In the genomic region with DNA sequence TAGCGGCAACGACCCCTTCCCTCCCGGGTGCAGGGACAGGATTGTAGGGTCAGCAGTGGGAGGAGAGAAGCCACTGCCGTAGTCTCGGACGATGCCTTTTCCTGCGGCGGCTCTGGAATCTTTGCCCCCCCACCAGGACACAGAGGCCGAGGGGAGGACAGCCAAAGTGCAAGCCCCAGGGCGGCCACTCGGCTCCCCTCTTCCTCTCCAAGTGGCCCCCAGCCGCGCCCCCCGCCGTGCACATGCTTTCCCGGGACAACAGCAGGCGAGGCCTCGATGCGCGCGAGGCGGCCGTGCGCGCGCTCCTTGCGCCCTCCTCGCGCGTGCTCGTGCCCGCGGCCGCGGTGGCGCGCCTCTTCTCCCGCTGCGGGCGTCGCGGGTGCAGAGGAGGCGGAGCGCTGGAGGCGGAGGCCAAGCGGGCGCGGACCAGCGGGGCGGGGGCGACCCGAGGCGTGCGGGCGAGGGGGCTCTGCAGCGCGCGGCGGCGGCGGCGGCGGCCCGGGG, we compare ENCODE assay signal across 8 mouse cellular contexts.
DNase-seq lines count a peak whose midpoint lies in the region; ATAC-seq and TF ChIP-seq lines count a peak whose summit lies in the region.

No protein-coding gene starts in this region.

- H3K4me2 ChIP-seq in hindbrain, embryonic 16.5 days (ENCODE audit: low read length): peak overlapping the region; percentile 80

- H3K27ac ChIP-seq in gastrocnemius, adult 2 months: peak overlapping the region; percentile 77
- peak overlapping the region; percentile 94 for H3K27ac ChIP-seq in hindbrain, embryonic 16.5 days (ENCODE audit: low read depth, low read length)

- peaks cover 19% of the 10 kb centered on the region for H3K4me1 ChIP-seq in hindbrain, embryonic 16.5 days (ENCODE audit: control insufficient read depth, insufficient read depth, low read depth, low read length)

- peak overlapping the region; percentile 91 for H3K4me3 ChIP-seq in gastrocnemius, adult 2 months
- peak overlapping the region; percentile 94 for H3K4me3 ChIP-seq in hindbrain, embryonic 16.5 days (ENCODE audit: low read length)

- WGBS in hindbrain, embryonic 16.5 days: under 1% methylated on average over 37 of the region's 64 CpGs

- peak overlapping the region; percentile 94 for H3K9ac ChIP-seq in hindbrain, embryonic 16.5 days (ENCODE audit: low read depth, low read length)

- H3K27me3 ChIP-seq in hindbrain, embryonic 16.5 days (replicated peaks; ENCODE audit: control insufficient read depth, insufficient read depth, low read length): no peaks in the 10 kb centered on the region

- TF ChIP-seq CTCF in gastrocnemius, adult 2 months (IDR thresholded peaks at IDR 0.05): no peak

- no peaks in the 10 kb centered on the region for H3K36me3 ChIP-seq in hindbrain, embryonic 16.5 days (ENCODE audit: control insufficient read depth, insufficient read depth, low read length)

- ATAC-seq in hindbrain, embryonic 16.5 days: peak; percentile 91
- peak; percentile 73 for ATAC-seq in megakaryocyte, adult 5-6 weeks (ENCODE audit: poor library complexity, severe bottlenecking)

- intact Hi-C loops in gastrocnemius, adult 2 months (cut with DNase I): no loop called here

- peak; percentile 91 for DNase-seq in ZHBTc4 (ENCODE audit: low read depth, low spot score)
- DNase-seq in cerebellum, postnatal 25 days: peak; percentile 53 to 74
- DNase-seq in gastrocnemius, adult 2 months: peak; percentile 91
- DNase-seq in left cerebral cortex, adult 8-10 months (ENCODE audit: low spot score in 2 of 2): peak; percentile 66 to 68
- peak; percentile 89 to 92 for DNase-seq in right cerebral cortex, postnatal 10 days (ENCODE audit: low spot score in 2 of 2)
- DNase-seq in urinary bladder, postnatal 36 days (ENCODE audit: low spot score in 2 of 2): peak; percentile 70 to 78

- H3K9me3 ChIP-seq in hindbrain, embryonic 16.5 days (ENCODE audit: control insufficient read depth, low read length): no peaks in the 10 kb centered on the region

Comparison
In these comparisons a context has a peak if more than half of its experiments do, and no peak if none do; other contexts are left out.
1. Peak in every context shown above with its lines: DNase-seq, ATAC-seq, H3K4me3 ChIP-seq and H3K27ac ChIP-seq.